Mouse (Mus musculus) heart, adult 11 months (tissue): ENCODE data around the gene Wdr4.
A peak's percentile ranks its signal among the peaks of the same experiment; 100 is the strongest.
"Not testable (repeated sequence)": the region's sequence is repeated elsewhere in the genome, so short reads cannot be mapped to it uniquely, and the experiment has no call there.

Experiments used
- DNase-seq: peaks from one replicate; pipeline ENCODE4 v3.0.0; 2022

The Wdr4 gene

GRCm38 (mm10) chr17:31535358-31535757, 15.6 kb upstream of the Wdr4 start:
- peak; percentile 89 for DNase-seq

GRCm38 (mm10) chr17:31532331-31532730, 12.6 kb upstream of the Wdr4 start:
- not testable (repeated sequence) for DNase-seq

GRCm38 (mm10) chr17:31531441-31532158, 11.8 kb upstream of the Wdr4 start:
- no peak for DNase-seq

- no peak for DNase-seq
Measured at GRCm38 (mm10) chr17:31529314-31529713, 9.5 kb upstream of the Wdr4 start.

- no peak for DNase-seq
Measured at GRCm38 (mm10) chr17:31525816-31526215, 6.0 kb upstream of the Wdr4 start.

- DNase-seq, result no peak
Measured at GRCm38 (mm10) chr17:31525114-31525513, 5.3 kb upstream of the Wdr4 start.

GRCm38 (mm10) chr17:31521948-31522347, 2.2 kb upstream of the Wdr4 start:
- DNase-seq, result no peak

GRCm38 (mm10) chr17:31520895-31521294, 1.1 kb upstream of the Wdr4 start:
- DNase-seq, result peak; percentile 97

GRCm38 (mm10) chr17:31519344-31519945, 335 bp downstream of the Wdr4 start:
- DNase-seq, result no peak

GRCm38 (mm10) chr17:31514696-31515095, 5.1 kb downstream of the Wdr4 start:
- no peak for DNase-seq

- no peak for DNase-seq
Measured at GRCm38 (mm10) chr17:31512593-31512992, 7.2 kb downstream of the Wdr4 start.

GRCm38 (mm10) chr17:31511792-31512495, 7.8 kb downstream of the Wdr4 start:
- peak; percentile 98 for DNase-seq

- DNase-seq, result no peak
Measured at GRCm38 (mm10) chr17:31510944-31511343, 8.8 kb downstream of the Wdr4 start.

GRCm38 (mm10) chr17:31506282-31506681, 13.5 kb downstream of the Wdr4 start:
- no peak for DNase-seq

- no peak for DNase-seq
Measured at GRCm38 (mm10) chr17:31505013-31505412, 14.8 kb downstream of the Wdr4 start.

GRCm38 (mm10) chr17:31503936-31504335, 15.8 kb downstream of the Wdr4 start:
- no peak for DNase-seq

- no peak for DNase-seq
Measured at GRCm38 (mm10) chr17:31503337-31503736, 16.4 kb downstream of the Wdr4 start.

GRCm38 (mm10) chr17:31502261-31502927, 17.4 kb downstream of the Wdr4 start:
- no peak for DNase-seq

- DNase-seq, result no peak
Measured at GRCm38 (mm10) chr17:31500908-31501307, 18.9 kb downstream of the Wdr4 start.

GRCm38 (mm10) chr17:31500416-31500815, 19.4 kb downstream of the Wdr4 start:
- peak; percentile 70 for DNase-seq

- no peak for DNase-seq
Measured at GRCm38 (mm10) chr17:31499725-31500124, 20.1 kb downstream of the Wdr4 start.

GRCm38 (mm10) chr17:31497726-31498125, 22.1 kb downstream of the Wdr4 start:
- DNase-seq, result peak; percentile 88

- DNase-seq, result peak; percentile 87
Measured at GRCm38 (mm10) chr17:31494989-31495388, 24.8 kb downstream of the Wdr4 start.
